Mouse (Mus musculus) cerebellum, adult 2 months (tissue): ENCODE data around the gene 4931428F04Rik. TPM values are rescaled to one million over a fixed set of nuclear protein-coding genes. Genes with fewer than 3 reads are reported as not detected.

Experiments used
- DNase-seq, 2 experiments: peaks; one replicate each; pipeline ENCODE4 v3.0.0; 2021
- H3K27ac ChIP-seq: fragments of 200-500 bp; 2 replicates; pipeline ENCODE4 v1.5.1; 2012; ENCODE audit warnings: low read length, control low read depth, inconsistent platforms; ENCODE audit not compliant: insufficient read depth
- H3K27me3 ChIP-seq: fragments of 200-500 bp; 2 replicates; pipeline ENCODE4 v1.6.1; 2012; ENCODE audit warnings: inconsistent platforms, mild to moderate bottlenecking, low read length, moderate library complexity; ENCODE audit not compliant: control insufficient read depth, insufficient read depth
- H3K4me1 ChIP-seq: fragments of 200-500 bp; 2 replicates; pipeline ENCODE4 v1.6.1; 2011; ENCODE audit warnings: low read length; ENCODE audit not compliant: control insufficient read depth, insufficient read depth
- H3K4me3 ChIP-seq: fragments of 200-500 bp; replicated peaks from 2 replicates; pipeline ENCODE3; 2011; ENCODE audit warnings: mild to moderate bottlenecking, low read depth, low read length, control low read depth; ENCODE audit not compliant: insufficient read depth
- CTCF ChIP-seq: fragments of 200-500 bp; IDR thresholded peaks from 2 replicates; pipeline ENCODE4 v1.5.1; 2011; ENCODE audit warnings: low read depth, mild to moderate bottlenecking, control low read depth, low read length, moderate library complexity, borderline replicate concordance; ENCODE audit not compliant: insufficient read depth
- POLR2A ChIP-seq: fragments of 200-500 bp; IDR thresholded peaks from 2 replicates; pipeline ENCODE4 v1.6.1; 2011; ENCODE audit warnings: low read length, control low read depth, borderline replicate concordance; ENCODE audit not compliant: insufficient read depth
- WGBS: fragments of 180-500 bp; shearing (Covaris S2); methylation state at CpG from one replicate; pipeline ENCODE4 v1.1.7; 2018; 5-methylcytosine and 5-hydroxymethylcytosine counted together
- polyA plus RNA-seq: library from polyadenylated mRNA; depleted of rRNA; stranded (reverse); fragments of >200 nt; gene quantifications from 2 replicates; pipeline ENCODE4 v1.2.3, GENCODE M21; 2012

4931428F04Rik gene
- polyA plus RNA-seq, 1 experiment = 25.1 TPM

DNA sequence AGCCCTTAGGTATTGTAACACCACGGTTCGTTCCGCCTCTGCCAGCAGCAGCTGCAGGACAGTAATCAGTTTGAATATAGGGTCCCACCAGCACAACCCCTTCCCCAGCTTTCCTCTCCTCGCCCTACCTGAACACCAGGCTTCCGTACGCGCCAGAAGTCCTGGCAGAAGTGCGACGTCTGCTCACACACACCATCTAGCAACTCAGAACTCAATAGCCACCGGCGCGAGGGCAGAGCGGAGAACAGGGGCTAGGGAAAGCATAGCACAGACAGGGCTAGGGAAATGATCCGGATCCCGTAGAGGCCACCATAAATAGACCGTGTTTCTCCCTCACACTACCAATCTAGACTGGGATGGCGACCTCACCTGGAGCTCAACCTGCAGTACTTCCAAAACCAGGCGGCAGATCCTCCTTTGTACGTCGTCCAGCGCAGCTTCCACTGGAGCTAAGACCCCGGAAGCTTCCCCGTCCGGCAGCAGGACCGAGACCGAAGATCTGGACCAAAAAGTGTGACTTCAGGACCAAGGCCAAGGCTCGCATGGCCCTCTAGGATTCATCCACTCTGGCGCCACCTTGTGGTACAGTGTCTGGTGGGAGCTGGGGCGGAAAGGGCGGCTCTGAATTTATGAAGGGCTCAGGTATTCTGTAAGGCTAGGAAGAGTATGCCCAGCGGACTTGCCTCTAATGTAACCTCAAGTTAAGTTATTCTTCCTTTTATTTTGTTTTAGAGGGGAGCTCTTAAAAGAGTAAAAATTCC is 1.1 kb upstream of the 4931428F04Rik start:
- peak; percentile 85 to 90 for DNase-seq
- Histone ChIP-seq H3K27me3 (no peaks in the 10 kb centered on the region), H3K4me3 (peak overlapping the region; percentile 69), H3K4me1 (peaks cover 31% of the 10 kb centered on the region), H3K27ac (no peak overlapping the region)
- WGBS = 8% methylated on average over 31 of the region's 31 CpGs
- TF ChIP-seq CTCF = peak; percentile 81
- TF ChIP-seq POLR2A = no peak

DNA sequence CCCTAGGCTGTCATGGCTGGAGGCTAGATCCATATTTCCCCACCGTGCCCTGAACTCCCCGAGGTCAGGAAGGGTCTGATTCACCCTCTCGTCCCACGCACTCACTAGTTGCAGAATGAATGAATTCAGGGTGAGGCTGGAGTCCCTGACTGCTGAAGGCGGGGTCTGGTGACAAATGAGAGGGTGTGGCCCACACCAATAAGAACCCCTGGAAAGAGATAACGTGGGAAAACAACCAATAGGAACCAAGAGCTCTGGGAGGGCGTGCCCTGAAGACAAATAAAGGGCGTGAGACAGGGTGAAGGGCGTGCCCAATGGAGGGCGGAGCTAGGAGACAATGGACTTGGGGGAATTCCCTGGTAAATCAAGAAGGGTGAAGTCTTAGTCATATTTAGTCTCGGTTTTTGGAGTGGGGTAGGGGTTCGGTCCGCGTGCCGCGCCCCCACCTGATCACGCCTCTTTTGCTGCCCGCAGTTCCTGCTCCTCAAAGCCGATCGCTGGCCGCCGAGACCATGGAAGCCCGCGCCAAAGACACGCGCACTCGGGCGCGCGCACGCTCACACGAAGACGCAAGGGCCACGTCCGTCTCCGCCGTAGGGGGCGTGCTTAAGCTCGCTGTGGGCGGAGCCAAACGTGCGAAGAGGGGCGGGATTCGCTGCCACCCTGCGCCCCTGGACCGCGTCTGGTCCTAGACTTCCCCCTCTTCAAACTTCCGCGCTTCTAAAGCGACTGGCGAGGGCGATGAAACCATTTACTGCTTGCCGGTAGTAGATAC is 519 bp downstream of the 4931428F04Rik start:
- Histone ChIP-seq H3K27me3 (no peaks in the 10 kb centered on the region), H3K27ac (peak overlapping the region; percentile 55), H3K4me1 (peaks cover 23% of the 10 kb centered on the region), H3K4me3 (peak overlapping the region; percentile 69)
- WGBS = under 1% methylated on average over 53 of the region's 53 CpGs
- TF ChIP-seq CTCF (no peak), POLR2A (peak; percentile 71)
- DNase-seq = peak; percentile 94 to 97

DNA sequence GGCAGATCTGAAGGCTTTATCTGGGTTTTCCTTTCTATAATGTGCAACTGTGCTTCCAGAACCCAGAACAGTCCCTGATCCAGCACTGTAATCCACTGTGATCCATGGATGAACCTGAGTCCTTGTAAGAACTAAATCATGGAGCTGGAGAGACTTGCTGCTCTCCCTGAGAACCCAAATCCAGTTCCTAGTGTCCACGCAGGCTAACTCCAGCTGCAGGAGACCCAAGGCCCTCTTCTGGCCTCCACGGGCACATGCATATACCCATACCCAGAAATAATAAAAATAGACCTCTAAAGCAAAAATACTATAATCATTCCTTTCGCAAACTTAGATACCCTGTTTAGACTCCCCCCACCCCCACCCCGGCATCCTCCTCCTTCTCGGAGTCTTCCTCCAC is 1.4 kb downstream of the 4931428F04Rik start:
- no peak overlapping the region for H3K27ac ChIP-seq
- no peak overlapping the region for H3K4me3 ChIP-seq
- WGBS = 73% methylated on average over 5 of the region's 5 CpGs
- DNase-seq = no peak
- TF ChIP-seq CTCF (no peak), POLR2A (no peak)
- H3K27me3 ChIP-seq = no peaks in the 10 kb centered on the region
- H3K4me1 ChIP-seq = peaks cover 17% of the 10 kb centered on the region

DNA sequence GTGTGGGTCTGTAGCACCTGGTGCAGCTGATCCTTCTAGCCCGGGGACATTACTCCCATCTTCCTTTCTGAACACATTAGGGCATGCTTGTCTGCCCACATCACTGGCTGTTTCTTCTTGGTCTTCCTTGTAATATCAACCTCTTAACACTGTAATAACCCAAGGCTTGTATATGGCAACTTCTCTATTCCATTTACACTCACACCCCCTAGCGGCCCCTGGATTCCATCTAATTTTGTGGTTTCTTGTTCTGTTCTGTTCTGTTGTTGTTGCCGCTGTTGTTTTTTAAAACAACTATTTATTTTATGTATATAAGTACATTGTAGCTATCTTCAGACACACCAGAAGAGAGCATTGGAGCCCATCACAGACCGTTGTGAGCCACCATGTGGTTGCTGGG is 2.8 kb downstream of the 4931428F04Rik start:
- Histone ChIP-seq H3K4me3 (no peak overlapping the region), H3K4me1 (peaks cover 11% of the 10 kb centered on the region), H3K27ac (no peak overlapping the region), H3K27me3 (no peaks in the 10 kb centered on the region)
- WGBS = 81% methylated on average over 4 of the region's 4 CpGs
- TF ChIP-seq POLR2A (no peak), CTCF (no peak)
- no peak for DNase-seq

DNA sequence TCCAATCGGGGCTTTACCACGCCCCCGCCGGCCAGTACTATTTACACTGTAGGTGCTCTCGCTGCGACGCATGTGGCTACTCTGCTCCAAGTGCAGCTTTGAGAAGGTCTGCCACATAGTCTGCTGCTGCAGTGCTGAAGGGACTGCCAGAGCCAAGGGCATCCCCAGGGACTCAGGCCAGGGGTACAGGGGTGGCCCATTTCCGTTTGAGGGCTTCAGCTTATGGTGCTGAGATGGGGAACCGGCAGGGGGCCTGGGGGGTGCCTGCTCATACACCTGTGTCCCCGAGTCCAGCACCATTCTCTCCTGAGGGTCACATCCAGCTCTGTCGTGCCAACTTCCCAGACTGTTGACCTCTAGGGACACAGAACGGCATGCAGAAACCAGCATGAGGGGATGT is 4.2 kb downstream of the 4931428F04Rik start:
- no peak overlapping the region for H3K4me3 ChIP-seq
- DNase-seq = no peak
- WGBS = 45% methylated on average over 12 of the region's 12 CpGs
- H3K27ac ChIP-seq = no peak overlapping the region
- H3K4me1 ChIP-seq = peaks cover 11% of the 10 kb centered on the region
- H3K27me3 ChIP-seq = no peaks in the 10 kb centered on the region
- TF ChIP-seq POLR2A (no peak), CTCF (no peak)

DNA sequence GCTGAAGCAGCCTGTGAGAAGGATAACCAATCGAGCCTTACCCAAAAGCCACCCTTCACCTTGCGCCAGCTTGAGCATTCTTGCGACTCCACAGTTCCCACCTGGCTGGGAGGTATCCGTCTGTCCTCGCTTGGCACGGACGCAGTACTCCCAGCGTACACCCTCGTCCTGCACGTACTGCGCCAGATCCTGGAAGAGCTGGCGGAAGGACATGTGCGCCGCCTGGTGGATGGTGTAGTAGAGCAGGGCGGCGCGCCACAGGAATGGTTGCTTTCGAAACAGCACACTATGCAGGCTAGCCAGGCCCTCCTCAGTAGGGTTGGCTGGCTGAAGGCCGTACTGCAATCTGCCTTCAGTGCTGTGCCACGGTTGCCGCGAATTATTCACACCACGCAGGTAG is 6.6 kb downstream of the 4931428F04Rik start:
- Histone ChIP-seq H3K4me3 (peak overlapping the region; percentile 13), H3K27me3 (no peaks in the 10 kb centered on the region), H3K4me1 (peaks cover 9% of the 10 kb centered on the region), H3K27ac (no peak overlapping the region)
- DNase-seq = peak; percentile 60 to 65
- WGBS = 20% methylated on average over 23 of the region's 23 CpGs
- no peak for TF ChIP-seq POLR2A
- peak; percentile 73 for TF ChIP-seq CTCF

DNA sequence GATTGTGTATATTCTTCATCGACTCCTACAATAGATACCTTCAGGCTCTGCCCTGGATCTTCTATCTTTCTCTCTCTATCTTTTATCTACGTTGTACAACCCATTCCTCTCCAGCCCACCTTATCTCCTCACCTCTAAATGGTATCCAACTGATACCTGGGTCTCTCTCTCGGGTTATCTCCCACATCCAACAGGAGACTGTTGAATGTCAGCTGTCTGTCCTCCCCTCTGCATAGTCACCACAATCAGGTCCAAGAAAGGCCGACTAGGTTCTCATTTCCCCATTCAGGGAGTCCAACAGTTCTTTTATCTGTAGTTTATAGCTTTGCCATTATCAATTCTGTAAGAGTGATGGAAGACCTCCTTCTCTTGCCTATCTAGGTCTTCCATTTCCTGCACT is 7.4 kb downstream of the 4931428F04Rik start:
- TF ChIP-seq POLR2A = no peak
- no peak for TF ChIP-seq CTCF
- no peak overlapping the region for H3K4me3 ChIP-seq
- no peaks in the 10 kb centered on the region for H3K27me3 ChIP-seq
- DNase-seq = no peak
- no peak overlapping the region for H3K27ac ChIP-seq
- WGBS = 94% methylated on average over 4 of the region's 4 CpGs
- H3K4me1 ChIP-seq = peaks cover 9% of the 10 kb centered on the region
